Mouse (Mus musculus): ENCODE data around the gene Sipa1l1. TPM values are rescaled to one million over a fixed set of nuclear protein-coding genes. Genes with fewer than 3 reads are reported as not detected.

The Sipa1l1 gene
- polyA plus RNA-seq, 1 experiment, result 17.5 TPM

GRCm38 (mm10) chr12:82208611-82209010, 39.5 kb downstream of the Sipa1l1 start:
- DNase-seq (ENCODE audit: low spot score), result no peak

- no peak for DNase-seq (ENCODE audit: low spot score)
Observed at GRCm38 (mm10) chr12:82209753-82210152, 40.6 kb downstream of the Sipa1l1 start.

DNA sequence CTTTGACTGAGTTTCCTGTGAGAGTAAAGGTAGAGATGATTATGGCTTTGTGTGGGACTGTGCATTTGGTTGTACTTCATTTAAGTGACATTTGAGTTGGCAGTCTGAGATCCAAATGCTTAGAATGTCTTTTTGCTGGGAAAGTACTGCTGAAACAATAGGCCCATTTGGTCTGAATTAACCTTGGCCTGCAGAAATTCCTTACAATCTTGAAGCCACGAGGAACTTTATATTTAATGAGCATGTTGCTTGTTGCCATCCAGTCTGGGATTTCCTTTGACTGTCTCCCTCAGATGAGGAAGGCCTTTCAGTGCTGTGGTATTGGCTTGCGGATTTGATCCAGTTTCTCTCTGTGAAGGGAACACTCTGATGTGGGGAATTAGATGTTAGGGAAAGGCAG, 43.9 kb downstream of the Sipa1l1 start:
- DNase-seq (ENCODE audit: low spot score), result no peak

- DNase-seq (ENCODE audit: low spot score), result no peak
Observed at GRCm38 (mm10) chr12:82214916-82215315, 45.8 kb downstream of the Sipa1l1 start.

GRCm38 (mm10) chr12:82216801-82217553, 47.9 kb downstream of the Sipa1l1 start:
- no peak for DNase-seq (ENCODE audit: low spot score)

- DNase-seq (ENCODE audit: low spot score), result no peak
Observed at GRCm38 (mm10) chr12:82218201-82218600, 49.1 kb downstream of the Sipa1l1 start.

GRCm38 (mm10) chr12:82220367-82221089, 51.4 kb downstream of the Sipa1l1 start:
- no peak for DNase-seq (ENCODE audit: low spot score)

DNA sequence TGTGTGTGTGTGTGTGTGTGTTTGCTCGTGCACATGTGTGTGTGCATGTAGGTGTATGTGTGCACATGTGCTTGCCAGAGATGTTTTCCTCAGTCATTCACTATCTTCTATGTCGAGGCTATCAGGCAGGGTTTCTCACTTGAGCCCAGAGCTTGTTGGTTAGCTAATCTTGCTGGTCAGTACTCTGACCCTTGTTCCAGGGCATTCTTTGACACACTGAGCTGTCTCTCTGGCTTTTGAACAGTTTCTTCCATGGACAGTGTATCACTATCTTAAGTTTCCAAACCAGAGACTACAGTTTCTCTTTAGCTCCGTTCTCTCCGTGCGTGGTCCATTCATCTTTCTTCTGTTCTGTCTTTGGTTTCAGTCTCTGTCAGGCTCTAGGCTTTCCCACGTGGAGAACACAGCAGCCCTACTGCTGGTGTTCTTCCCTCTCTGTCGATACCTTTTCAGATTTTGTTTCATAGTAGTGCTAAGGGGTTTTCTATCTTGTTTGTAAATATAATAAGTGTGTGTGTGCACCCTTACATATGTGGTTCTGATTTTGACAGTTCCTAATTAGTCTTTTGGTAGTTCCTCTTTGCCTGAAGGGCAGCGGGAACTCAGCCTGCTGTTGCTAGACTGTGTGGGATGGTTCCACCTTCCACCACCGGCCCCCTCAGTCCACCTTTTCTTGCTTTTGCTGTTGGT, 54.2 kb downstream of the Sipa1l1 start:
- DNase-seq (ENCODE audit: low spot score), result no peak

GRCm38 (mm10) chr12:82224848-82225247, 55.7 kb downstream of the Sipa1l1 start:
- no peak for DNase-seq (ENCODE audit: low spot score)

- no peak for DNase-seq (ENCODE audit: low spot score)
Observed at GRCm38 (mm10) chr12:82225278-82225677, 56.2 kb downstream of the Sipa1l1 start.

GRCm38 (mm10) chr12:82225751-82226228, 56.7 kb downstream of the Sipa1l1 start:
- no peak for DNase-seq (ENCODE audit: low spot score)

GRCm38 (mm10) chr12:82226311-82227066, 57.4 kb downstream of the Sipa1l1 start:
- no peak for DNase-seq (ENCODE audit: low spot score)

GRCm38 (mm10) chr12:82230127-82230526, 61.0 kb downstream of the Sipa1l1 start:
- DNase-seq (ENCODE audit: low spot score), result no peak

GRCm38 (mm10) chr12:82231191-82231590, 62.1 kb downstream of the Sipa1l1 start:
- DNase-seq (ENCODE audit: low spot score), result no peak

DNA sequence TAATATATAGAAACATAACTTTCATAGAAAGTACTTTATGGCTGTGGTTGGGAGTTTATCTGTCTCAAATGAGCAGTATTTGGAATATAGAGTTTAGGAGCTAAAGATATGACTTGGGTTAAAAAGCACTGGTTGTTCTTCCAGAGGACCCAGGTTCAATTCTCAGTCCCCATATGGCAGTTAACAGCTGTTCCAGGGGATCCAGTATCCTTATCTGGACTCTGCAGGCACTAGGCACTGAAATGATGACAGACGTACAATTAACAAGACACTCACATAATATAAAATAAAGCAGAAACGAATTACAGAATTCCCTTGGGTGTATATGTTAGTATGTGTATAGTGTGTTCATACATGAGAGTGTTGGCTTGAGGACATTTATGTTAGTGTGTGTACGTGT, 64.1 kb downstream of the Sipa1l1 start:
- no peak for DNase-seq (ENCODE audit: low spot score)

DNA sequence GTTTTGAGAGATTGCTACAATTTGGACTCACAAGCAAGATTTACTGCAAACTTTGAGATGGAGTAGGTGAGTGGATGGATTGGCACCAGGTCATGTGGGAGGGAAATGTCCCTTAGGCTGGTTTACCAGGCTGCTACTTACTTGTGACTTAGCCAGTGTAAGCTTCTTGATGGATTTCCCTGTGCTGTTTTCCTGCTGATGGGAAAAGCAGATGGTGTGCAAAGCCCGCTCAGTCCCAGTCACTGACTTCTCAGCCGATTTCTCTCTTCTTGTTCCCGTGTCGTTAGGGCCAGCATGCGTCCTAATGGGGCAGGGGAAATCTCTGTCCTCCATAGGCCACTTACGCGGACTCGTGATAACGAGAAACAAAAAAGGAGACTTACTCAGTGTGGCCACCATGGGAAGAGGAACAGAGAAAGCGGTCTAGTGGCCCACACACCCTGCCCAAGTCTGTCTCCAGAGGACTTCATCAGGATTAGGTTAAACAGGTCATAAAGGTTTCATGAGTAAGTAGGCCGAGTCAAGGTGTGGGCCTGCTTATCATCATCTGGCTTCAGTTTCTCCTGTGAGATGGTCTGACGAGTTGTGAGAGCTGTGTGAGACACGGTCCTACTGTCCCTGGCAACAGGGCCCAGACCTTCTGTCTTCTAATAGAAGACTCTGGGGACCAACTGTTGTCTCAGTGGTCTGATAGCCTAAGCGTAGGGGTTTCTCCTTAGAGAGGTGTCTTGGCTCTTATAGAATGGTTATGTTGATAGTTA, 65.5 kb downstream of the Sipa1l1 start:
- no peak for DNase-seq (ENCODE audit: low spot score)

- DNase-seq (ENCODE audit: low spot score), result no peak
Observed at GRCm38 (mm10) chr12:82237095-82237494, 68.0 kb downstream of the Sipa1l1 start.

DNA sequence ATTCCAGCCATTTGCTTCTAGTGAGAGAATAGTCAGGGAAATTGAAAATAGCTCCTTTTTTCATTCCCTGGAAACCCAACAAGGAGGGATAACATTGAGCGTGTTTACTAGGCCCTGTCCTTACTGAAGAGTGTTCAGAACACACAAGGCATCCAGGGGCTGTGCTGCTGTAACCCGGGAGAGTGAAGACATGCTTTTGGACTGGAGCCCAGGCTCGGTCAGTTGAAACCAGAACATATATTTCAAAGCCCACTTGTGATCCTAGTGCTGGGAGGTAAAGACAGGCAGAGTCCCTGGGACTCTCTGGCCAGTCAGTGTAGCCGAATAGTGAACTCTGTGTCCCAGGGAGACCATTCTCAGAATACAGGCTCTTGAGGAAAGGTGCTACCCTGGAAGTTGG, 68.8 kb downstream of the Sipa1l1 start:
- DNase-seq (ENCODE audit: low spot score), result no peak

- no peak for DNase-seq (ENCODE audit: low spot score)
Observed at GRCm38 (mm10) chr12:82240674-82241073, 71.6 kb downstream of the Sipa1l1 start.

- DNase-seq (ENCODE audit: low spot score), result no peak
Observed at GRCm38 (mm10) chr12:82245219-82245618, 76.1 kb downstream of the Sipa1l1 start.

DNA sequence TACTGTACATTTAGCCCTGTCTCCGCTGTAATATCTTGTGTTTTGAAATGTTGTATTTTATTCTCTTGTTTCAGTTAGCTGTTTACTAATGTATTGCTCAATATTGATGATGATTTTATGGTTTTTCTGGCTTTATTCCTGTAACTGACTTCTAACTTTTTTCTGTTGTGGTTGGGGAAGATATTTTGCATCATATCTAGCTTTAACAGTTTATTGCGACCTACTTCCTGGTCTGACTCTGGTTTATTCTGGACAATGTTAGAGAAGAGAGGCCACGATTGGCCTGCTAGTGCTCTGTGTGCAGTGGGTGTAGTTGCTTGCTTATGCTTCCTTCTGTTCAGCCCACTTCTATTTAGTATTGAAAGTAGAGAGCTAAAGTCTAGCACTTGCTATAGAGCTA, 77.3 kb downstream of the Sipa1l1 start:
- DNase-seq (ENCODE audit: low spot score), result no peak

Measured in urinary bladder, adult 2 months (tissue).